Mouse (Mus musculus): ENCODE results near the gene Cir1.

Gene Cir1

GRCm38 (mm10) chr2:73312152-73313116, at the start of gene Cir1, which contains the start of gene Scrn3:
Cir1 (minus strand) TSS chr2:73312701.
Scrn3 (plus strand) TSS chr2:73312601.
- DNase-seq, result peak; percentile 95

GRCm38 (mm10) chr2:73360536-73360935, 48.0 kb upstream of the Cir1 start:
- DNase-seq, result no peak

GRCm38 (mm10) chr2:73359941-73360340, 47.4 kb upstream of the Cir1 start:
- peak; percentile 53 for DNase-seq

- no peak for DNase-seq
These were observed 44.5 kb upstream of the Cir1 start for GRCm38 (mm10) chr2:73357004-73357403.

- peak; percentile 26 for DNase-seq
These were observed 39.5 kb upstream of the Cir1 start for GRCm38 (mm10) chr2:73351927-73352374.

GRCm38 (mm10) chr2:73351496-73351895, 39.0 kb upstream of the Cir1 start:
- peak; percentile 6 for DNase-seq

GRCm38 (mm10) chr2:73348221-73348620, 35.7 kb upstream of the Cir1 start:
- no peak for DNase-seq

- DNase-seq, result no peak
These were observed 35.3 kb upstream of the Cir1 start for GRCm38 (mm10) chr2:73347766-73348165.

- DNase-seq, result no peak
These were observed 34.6 kb upstream of the Cir1 start for GRCm38 (mm10) chr2:73347136-73347535.

- DNase-seq, result no peak
These were observed 34.0 kb upstream of the Cir1 start for GRCm38 (mm10) chr2:73346345-73347086.

GRCm38 (mm10) chr2:73345204-73345603, 32.7 kb upstream of the Cir1 start:
- no peak for DNase-seq

- DNase-seq, result no peak
These were observed 31.2 kb upstream of the Cir1 start for GRCm38 (mm10) chr2:73343701-73344100.

GRCm38 (mm10) chr2:73338415-73338814, 25.9 kb upstream of the Cir1 start:
- DNase-seq, result no peak

GRCm38 (mm10) chr2:73335949-73336348, 23.4 kb upstream of the Cir1 start:
- no peak for DNase-seq

GRCm38 (mm10) chr2:73325871-73326270, 13.4 kb upstream of the Cir1 start:
- DNase-seq, result peak; percentile 88

GRCm38 (mm10) chr2:73322991-73323390, 10.5 kb upstream of the Cir1 start:
- DNase-seq, result no peak

- no peak for DNase-seq
These were observed 6.7 kb upstream of the Cir1 start for GRCm38 (mm10) chr2:73319218-73319617.

GRCm38 (mm10) chr2:73317426-73317825, 4.9 kb upstream of the Cir1 start:
- peak; percentile 59 for DNase-seq

GRCm38 (mm10) chr2:73314311-73314710, 1.8 kb upstream of the Cir1 start:
- no peak for DNase-seq

GRCm38 (mm10) chr2:73313117-73313501, 608 bp upstream of the Cir1 start:
- DNase-seq, result peak; percentile 68

GRCm38 (mm10) chr2:73306006-73306405, 6.5 kb downstream of the Cir1 start:
- DNase-seq, result peak; percentile 53

GRCm38 (mm10) chr2:73304506-73304905, 8.0 kb downstream of the Cir1 start:
- DNase-seq, result peak; percentile 57

GRCm38 (mm10) chr2:73302722-73303121, 9.8 kb downstream of the Cir1 start:
- no peak for DNase-seq

- no peak for DNase-seq
These were observed 10.5 kb downstream of the Cir1 start for GRCm38 (mm10) chr2:73301979-73302378.
